Mouse (Mus musculus): Measurements from ENCODE around the gene Asic5.

DNA sequence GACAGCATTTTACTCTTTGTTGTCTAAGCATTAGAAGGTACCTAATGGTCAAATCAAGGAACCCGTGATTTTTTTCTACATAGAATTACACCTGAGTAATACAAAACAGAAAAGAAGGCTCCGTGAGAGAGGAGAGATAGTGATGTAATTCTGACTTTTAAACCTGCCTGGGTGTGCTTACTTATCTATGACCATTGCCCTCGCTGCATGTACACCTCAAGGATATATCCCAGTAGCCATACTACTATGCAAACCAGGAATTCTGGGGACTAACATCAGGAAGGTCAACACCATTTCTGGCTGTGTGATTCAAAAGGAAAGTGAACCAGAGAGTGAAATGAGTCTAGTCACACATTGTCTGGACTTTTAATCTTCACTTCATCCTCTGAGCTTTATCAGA is 39.7 kb upstream of the Asic5 start:
- TF ChIP-seq CTCF (IDR thresholded peaks at IDR 0.05; ENCODE audit: borderline replicate concordance, extremely low read depth, insufficient read depth, insufficient read length) (no peak), POLR2A (IDR thresholded peaks at IDR 0.05; ENCODE audit: borderline replicate concordance, extremely low read depth, insufficient read depth, insufficient read length, poor library complexity, severe bottlenecking) (no peak)
